ENCODE assay signal across 19 mouse cellular contexts in the genomic region with DNA sequence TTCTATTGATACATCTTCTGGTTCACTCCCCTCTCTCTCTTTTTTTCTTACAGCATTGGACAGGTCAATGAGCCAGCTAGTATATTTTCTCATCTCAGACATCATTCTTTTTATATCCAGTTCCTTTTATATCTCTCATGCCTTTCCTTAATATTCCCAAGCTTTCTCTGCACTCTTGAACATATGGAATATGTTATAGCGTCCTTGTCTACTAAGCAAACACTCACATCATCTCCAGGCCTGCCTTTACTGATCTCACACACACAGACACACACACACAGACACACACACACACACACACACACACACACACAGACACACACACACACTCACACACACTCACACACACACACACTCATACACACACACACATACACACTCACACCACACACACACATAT.
DNase-seq lines count a peak whose midpoint lies in the region; ATAC-seq lines count a peak whose summit lies in the region.
"Had no signal": no experiment of that assay in that cellular context is flagged by ENCODE, and none has a peak within 500 bp of the region (broad histone marks: within the 10 kb centered on the region; RNA-seq: fewer than 3 reads in every experiment).

No protein-coding gene starts in this region.

- H3K4me1 ChIP-seq in kidney, embryonic 15.5 days, result peaks cover 36% of the 10 kb centered on the region
- peaks cover 29% of the 10 kb centered on the region for H3K4me1 ChIP-seq in neural tube, embryonic 13.5 days (replicated peaks)
- peaks cover 54% of the 10 kb centered on the region for H3K4me1 ChIP-seq in limb, embryonic 10.5 days

- no peak overlapping the region for H3K4me2 ChIP-seq in kidney, embryonic 15.5 days
- no peak overlapping the region for H3K4me2 ChIP-seq in neural tube, embryonic 13.5 days
- H3K4me2 ChIP-seq: forebrain, embryonic 12.5 days; heart, embryonic 11.5 days; heart, embryonic 15.5 days had no signal

- 77% methylated on average over 1 of the region's 1 CpGs for WGBS in kidney, embryonic 15.5 days
- 43% methylated on average over 1 of the region's 1 CpGs for WGBS in neural tube, embryonic 13.5 days
- 69% methylated on average over 1 of the region's 1 CpGs for WGBS in limb, embryonic 10.5 days

- no peaks in the 10 kb centered on the region for H3K36me3 ChIP-seq in kidney, embryonic 15.5 days
- H3K36me3 ChIP-seq in neural tube, embryonic 13.5 days, result no peaks in the 10 kb centered on the region
- H3K36me3 ChIP-seq in limb, embryonic 10.5 days, result no peaks in the 10 kb centered on the region
- H3K36me3 ChIP-seq: forebrain, embryonic 12.5 days; heart, embryonic 15.5 days had no signal

- no peaks in the 10 kb centered on the region for H3K27me3 ChIP-seq in kidney, embryonic 15.5 days
- H3K27me3 ChIP-seq in neural tube, embryonic 13.5 days, result no peaks in the 10 kb centered on the region
- H3K27me3 ChIP-seq in limb, embryonic 10.5 days (ENCODE audit: low read depth, poor library complexity, severe bottlenecking), result no peaks in the 10 kb centered on the region
- H3K27me3 ChIP-seq: CH12.LX; forebrain, embryonic 12.5 days; heart, embryonic 15.5 days; Patski had no signal

- no peak overlapping the region for H3K4me3 ChIP-seq in kidney, embryonic 15.5 days (replicated peaks)
- no peak overlapping the region for H3K4me3 ChIP-seq in neural tube, embryonic 13.5 days
- no peak overlapping the region for H3K4me3 ChIP-seq in limb, embryonic 10.5 days
- H3K4me3 ChIP-seq: forebrain, embryonic 12.5 days; heart, embryonic 15.5 days had no signal

- H3K9ac ChIP-seq in kidney, embryonic 15.5 days, result no peak overlapping the region
- H3K9ac ChIP-seq in neural tube, embryonic 13.5 days, result 0 out of 2 replicates have a peak overlapping the region, but pooled peaks have one; percentile 48
- H3K9ac ChIP-seq: forebrain, embryonic 12.5 days; heart, embryonic 15.5 days had no signal

- H3K9me3 ChIP-seq in kidney, embryonic 15.5 days (replicated peaks), result no peaks in the 10 kb centered on the region
- H3K9me3 ChIP-seq in neural tube, embryonic 13.5 days, result no peaks in the 10 kb centered on the region
- no peaks in the 10 kb centered on the region for H3K9me3 ChIP-seq in limb, embryonic 10.5 days (replicated peaks)
- H3K9me3 ChIP-seq: forebrain, embryonic 12.5 days; heart, embryonic 15.5 days had no signal

- peak overlapping the region; percentile 67; the same call in 1 of the 2 replicates for H3K27ac ChIP-seq in kidney, embryonic 15.5 days
- no peak overlapping the region for H3K27ac ChIP-seq in neural tube, embryonic 13.5 days (replicated peaks)
- H3K27ac ChIP-seq in limb, embryonic 10.5 days, result peak overlapping the region; percentile 47; the same call in 1 of the 2 replicates
- H3K27ac ChIP-seq: heart, embryonic 15.5 days had no signal

- ATAC-seq in kidney, embryonic 15.5 days (replicated peaks; ENCODE audit: low FRiP score), result no peak
- no peak for ATAC-seq in neural tube, embryonic 13.5 days (ENCODE audit: low read depth)
- ATAC-seq: activated CD4-positive, CD25-positive, alpha-beta regulatory T cell, adult 4 months; forebrain, embryonic 16.5 days; Patski had no signal

- DNase-seq in kidney, postnatal 25 days, result no peak
- no peak for DNase-seq in neural tube, embryonic 10.5 days (ENCODE audit: extremely low spot score, low spot score)
- no peak for DNase-seq in limb, embryonic 10.5 days (ENCODE audit: low spot score)
- DNase-seq in left cerebral cortex, adult 9 months (ENCODE audit: low spot score in 2 of 2), result no peak
- DNase-seq: adrenal gland, postnatal 14 days; cerebellum, adult 11-12 months; cerebellum, adult 9-11 months; cerebellum, postnatal 36 days; gastrocnemius, postnatal 10 days; heart, adult 18-20 months had no signal
